Mouse (Mus musculus) mature B cell (primary cell): ENCODE measurements around the gene Rap1gap2.

ENCODE experiments used
- in situ Hi-C: fragments of 300-500 bp; cut with MboI; formaldehyde crosslinking; loops from 2 replicates; pipeline ENCODE4 v1.14.3; 2019

Gene Rap1gap2

GRCm38 (mm10) chr11:74411943-74412342 lies 198.8 kb downstream of the Rap1gap2 start:
- in situ Hi-C loops = no loop called here

GRCm38 (mm10) chr11:74409757-74410174 lies 200.9 kb downstream of the Rap1gap2 start:
- in situ Hi-C loops = no loop called here

GRCm38 (mm10) chr11:74409447-74409754 lies 201.3 kb downstream of the Rap1gap2 start:
- in situ Hi-C loops = no loop called here

GRCm38 (mm10) chr11:74408587-74409446 lies 201.9 kb downstream of the Rap1gap2 start:
- in situ Hi-C loops = no loop called here

GRCm38 (mm10) chr11:74405201-74405600 lies 205.5 kb downstream of the Rap1gap2 start:
- in situ Hi-C loops = no loop called here

- in situ Hi-C loops = no loop called here
Measured at GRCm38 (mm10) chr11:74404216-74404615, 206.5 kb downstream of the Rap1gap2 start.

GRCm38 (mm10) chr11:74402126-74402525 lies 208.6 kb downstream of the Rap1gap2 start:
- in situ Hi-C loops = no loop called here

- in situ Hi-C loops = no loop called here
Measured at GRCm38 (mm10) chr11:74395583-74395982, 215.1 kb downstream of the Rap1gap2 start.

GRCm38 (mm10) chr11:74393489-74393888 lies 217.2 kb downstream of the Rap1gap2 start:
- in situ Hi-C loops = no loop called here

GRCm38 (mm10) chr11:74392903-74393302 lies 217.8 kb downstream of the Rap1gap2 start:
- in situ Hi-C loops = no loop called here

- in situ Hi-C loops = no loop called here
Measured at GRCm38 (mm10) chr11:74391899-74392298, 218.8 kb downstream of the Rap1gap2 start.

- in situ Hi-C loops = no loop called here
Measured at GRCm38 (mm10) chr11:74387203-74387602, 223.5 kb downstream of the Rap1gap2 start.

GRCm38 (mm10) chr11:74385674-74386073 lies 225.0 kb downstream of the Rap1gap2 start:
- in situ Hi-C loops = no loop called here

GRCm38 (mm10) chr11:74379166-74379873 lies 231.4 kb downstream of the Rap1gap2 start:
- in situ Hi-C loops = no loop called here

GRCm38 (mm10) chr11:74376847-74377246 lies 233.9 kb downstream of the Rap1gap2 start:
- in situ Hi-C loops = no loop called here

- in situ Hi-C loops = no loop called here
Measured at GRCm38 (mm10) chr11:74371393-74372100, 239.2 kb downstream of the Rap1gap2 start.

GRCm38 (mm10) chr11:74361769-74362168 lies 248.9 kb downstream of the Rap1gap2 start, which contains the start of gene Olfr412:
TSS of gene Olfr412 (plus strand) at chr11:74362069.
- in situ Hi-C loops = no loop called here

- in situ Hi-C loops = no loop called here
Measured at GRCm38 (mm10) chr11:74352550-74352949, 258.2 kb downstream of the Rap1gap2 start, which contains the start of gene Olfr411. TSS of gene Olfr411 (minus strand) at chr11:74352650.

GRCm38 (mm10) chr11:74337931-74338330 lies 272.8 kb downstream of the Rap1gap2 start, which contains the start of gene Olfr410:
TSS of gene Olfr410 (minus strand) at chr11:74338031.
- in situ Hi-C loops = no loop called here
